Comparison of ENCODE assay signal across 10 mouse cellular contexts in the genomic region with DNA sequence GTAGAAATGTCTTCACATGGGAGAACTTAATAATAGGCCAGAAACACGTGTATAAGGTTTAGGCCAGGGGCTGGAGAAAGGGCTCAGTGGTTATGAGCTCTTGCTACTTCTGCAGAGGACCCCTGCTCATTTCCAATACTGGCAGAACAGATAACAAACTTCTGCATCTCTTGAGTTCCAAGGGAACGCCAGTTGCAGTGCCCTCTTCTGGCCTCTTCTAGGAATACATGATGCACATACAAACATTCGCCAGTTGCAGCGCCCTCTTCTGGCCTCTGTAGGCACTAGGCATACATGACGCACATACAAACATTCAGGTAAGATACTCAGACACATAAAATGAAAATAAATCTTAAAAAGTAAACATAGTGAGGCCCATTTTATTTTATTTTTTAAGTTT. TPM values are rescaled to one million over a fixed set of nuclear protein-coding genes. Genes with fewer than 3 reads are reported as not detected.
A peak's percentile ranks its signal among the peaks of the same experiment; 100 is the strongest.
DNase-seq lines count a peak whose midpoint lies in the region; ATAC-seq and TF ChIP-seq lines count a peak whose summit lies in the region.
"Had no signal": no experiment of that assay in that cellular context is flagged by ENCODE, and none has a peak within 500 bp of the region (broad histone marks: within the 10 kb centered on the region; RNA-seq: fewer than 3 reads in every experiment).

No protein-coding gene starts in this region.

- ATAC-seq in CD4-positive, CD25-positive, alpha-beta regulatory T cell, adult 4 months = no peak
- no peak for ATAC-seq in lung, embryonic 14.5 days (ENCODE audit: insufficient read depth)
- peak; percentile 53 for ATAC-seq in megakaryocyte, adult 5-6 weeks (ENCODE audit: poor library complexity, severe bottlenecking)
- ATAC-seq: midbrain, embryonic 15.5 days had no signal

- peak; percentile 77 for DNase-seq in CD4-positive, CD25-positive, alpha-beta regulatory T cell, adult 2 months (ENCODE audit: low read depth, low spot score)
- DNase-seq in lung, embryonic 14.5 days = peak; percentile 55
- DNase-seq in lung, postnatal 4 days = no peak
- no peak for DNase-seq in adrenal gland, postnatal 14 days
- DNase-seq in left cerebral cortex, postnatal 36 days (ENCODE audit: low spot score in 2 of 2) = no peak

- no peak for TF ChIP-seq POLR2A in bone marrow, adult 2 months (IDR thresholded peaks at IDR 0.05; ENCODE audit: borderline replicate concordance, control insufficient read depth, low read depth, low read length)

- H3K36me3 ChIP-seq in lung, embryonic 14.5 days (ENCODE audit: insufficient read depth) = no peaks in the 10 kb centered on the region
- H3K36me3 ChIP-seq: embryonic facial prominence, embryonic 12.5 days; midbrain, embryonic 15.5 days had no signal

- H3K4me1 ChIP-seq in lung, embryonic 14.5 days (ENCODE audit: insufficient read depth) = no peaks in the 10 kb centered on the region
- H3K4me1 ChIP-seq in bone marrow, adult 2 months (ENCODE audit: control insufficient read depth, insufficient read depth, low read length) = peaks cover 2% of the 10 kb centered on the region; the same call in 1 of the 2 replicates

- H3K9ac ChIP-seq in lung, embryonic 14.5 days = no peak overlapping the region
- H3K9ac ChIP-seq: embryonic facial prominence, embryonic 12.5 days; midbrain, embryonic 15.5 days had no signal

- H3K4me3 ChIP-seq in lung, embryonic 14.5 days (ENCODE audit: low read depth, low read length) = no peak overlapping the region
- no peak overlapping the region for H3K4me3 ChIP-seq in bone marrow, adult 2 months (replicated peaks; ENCODE audit: control insufficient read depth, low read depth, low read length)
- H3K4me3 ChIP-seq: embryonic facial prominence, embryonic 12.5 days; midbrain, embryonic 15.5 days had no signal

- H3K27ac ChIP-seq in lung, embryonic 14.5 days (ENCODE audit: low read depth) = no peak overlapping the region
- H3K27ac ChIP-seq in bone marrow, adult 2 months (ENCODE audit: control insufficient read depth, insufficient read depth, low read depth, low read length, poor library complexity) = no peak overlapping the region
- H3K27ac ChIP-seq: embryonic facial prominence, embryonic 12.5 days; midbrain, embryonic 15.5 days had no signal

- WGBS in lung, embryonic 14.5 days = 76% methylated on average over 5 of the region's 5 CpGs
- WGBS in bone marrow, adult 2 months = 60% methylated on average over 5 of the region's 5 CpGs

- intact Hi-C loops in left cerebral cortex, postnatal 36 days (cut with DNase I) = no loop called here

- no peaks in the 10 kb centered on the region for H3K9me3 ChIP-seq in lung, embryonic 14.5 days (ENCODE audit: low read depth, low read length)
- H3K9me3 ChIP-seq: embryonic facial prominence, embryonic 12.5 days; midbrain, embryonic 15.5 days had no signal

- H3K27me3 ChIP-seq in lung, embryonic 14.5 days (ENCODE audit: insufficient read depth, low read length) = no peaks in the 10 kb centered on the region
- H3K27me3 ChIP-seq: embryonic facial prominence, embryonic 12.5 days; midbrain, embryonic 15.5 days had no signal

- peak; percentile 61 for TF ChIP-seq CTCF in lung, embryonic 14.5 days (IDR thresholded peaks at IDR 0.05; ENCODE audit: low read depth)
- peak; percentile 63 for TF ChIP-seq CTCF in bone marrow, adult 2 months (IDR thresholded peaks at IDR 0.05; ENCODE audit: control insufficient read depth, insufficient read depth, low read length)

- H3K4me2 ChIP-seq in lung, embryonic 14.5 days = no peak overlapping the region
- H3K4me2 ChIP-seq: embryonic facial prominence, embryonic 12.5 days; midbrain, embryonic 15.5 days had no signal

RNA-seq across cellular contexts. Expression of gene Dtnbp1, which starts 4.5 kb away (rescaled TPM):
- 1 to 10 TPM; 5.3 to 8.9 TPM for polyA plus RNA-seq in CD4-positive, CD25-positive, alpha-beta regulatory T cell, adult 4 months (2017; shearing (Covaris generic))
- 73.3 and 75.8 TPM in 2 replicates for polyA plus RNA-seq in lung, embryonic 14.5 days (2014; fragmentation: Nextera tagmentation; extraction: Ambion mirVana)
- 12.3 and 27.6 TPM in 2 replicates for polyA plus RNA-seq in bone marrow, adult 2 months (2011; ENCODE audit: insufficient read depth, insufficient read length, low replicate concordance, missing spikeins)
- total RNA-seq in megakaryocyte, adult 5-6 weeks (2015) = 41.5 and 50.7 TPM in 2 replicates
- 37.2 and 39.8 TPM in 2 replicates for total RNA-seq in megakaryocyte, adult 5-6 weeks (2017)
- 66.0 and 69.3 TPM in 2 replicates for total RNA-seq in adrenal gland, postnatal 14 days (2021)
- total RNA-seq in left cerebral cortex, postnatal 36 days (2021) = 10 to 100 TPM; 91.0 to 94.3 TPM

Comparison
In these comparisons a context has a peak if more than half of its experiments do, and no peak if none do; other contexts are left out.
1. DNase-seq: peak in CD4-positive, CD25-positive, alpha-beta regulatory T cell, adult 2 months (single experiment) and lung, embryonic 14.5 days (single experiment); none in lung, postnatal 4 days (0 of 2), adrenal gland, postnatal 14 days (single experiment) and left cerebral cortex, postnatal 36 days (0 of 2).